Mouse (Mus musculus): ENCODE measurements around the gene Hpcal1. TPM values are rescaled to one million over a fixed set of nuclear protein-coding genes. Genes with fewer than 3 reads are reported as not detected.

The Hpcal1 gene
- polyA plus RNA-seq, 1 experiment from 2014 or later: 64.1 TPM

DNA sequence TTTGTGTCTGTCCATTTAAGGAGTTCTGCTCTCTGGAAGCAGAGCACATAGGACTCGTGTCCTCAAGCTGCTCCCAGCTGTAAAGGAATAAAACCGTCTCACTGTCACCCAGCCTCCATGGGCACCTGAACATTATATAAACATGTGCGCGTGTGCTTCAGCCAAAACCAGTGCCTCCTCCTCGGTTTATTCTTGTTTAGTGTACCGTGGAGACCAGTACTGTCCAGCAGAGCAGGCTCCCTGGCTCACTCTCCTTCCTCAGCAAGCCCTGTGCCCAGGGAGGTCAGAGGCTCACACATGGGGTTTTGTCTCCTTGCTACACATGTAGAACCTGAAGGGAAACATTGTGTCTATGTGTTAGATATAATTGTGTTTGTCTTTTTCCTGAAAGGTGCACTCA, 27.5 kb downstream of the Hpcal1 start:
- no peak for ATAC-seq (ENCODE audit: insufficient read depth, low FRiP score)
- H3K4me2 ChIP-seq (ENCODE audit: low read depth, low read length): no peak overlapping the region
- WGBS: 65% methylated on average over 6 of the region's 6 CpGs

DNA sequence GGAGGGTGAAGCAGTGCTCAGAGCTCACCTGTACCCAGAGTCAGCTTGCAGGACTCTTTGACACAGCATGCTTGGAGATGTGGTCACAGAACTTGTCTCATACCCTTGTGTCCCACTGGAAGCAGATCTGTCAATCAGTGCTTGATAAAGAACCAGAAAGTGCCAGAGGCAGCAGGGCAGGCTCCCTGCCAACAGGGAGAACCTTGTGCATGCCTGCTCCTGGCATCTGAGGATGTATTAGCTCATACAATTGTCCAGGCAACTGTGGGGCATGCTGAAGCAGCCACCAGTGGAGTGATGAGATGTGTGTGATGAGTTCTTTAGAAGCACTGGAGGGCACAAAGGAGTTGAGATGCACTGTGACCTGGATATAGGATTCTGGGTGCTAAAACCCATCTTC, 30.4 kb downstream of the Hpcal1 start:
- Histone ChIP-seq H3K9me3 (replicated peaks; ENCODE audit: control insufficient read depth, low read length) (no peaks in the 10 kb centered on the region), H3K4me2 (ENCODE audit: low read depth, low read length) (no peak overlapping the region), H3K27me3 (ENCODE audit: control insufficient read depth, insufficient read depth, low read length) (no peaks in the 10 kb centered on the region), H3K4me1 (ENCODE audit: control insufficient read depth, insufficient read depth, low read length) (peaks cover 24% of the 10 kb centered on the region), H3K4me3 (replicated peaks; ENCODE audit: low read length) (no peak overlapping the region), H3K27ac (ENCODE audit: low read length) (no peak overlapping the region), H3K9ac (ENCODE audit: low read length) (no peak overlapping the region), H3K36me3 (ENCODE audit: control insufficient read depth, insufficient read depth, low read length) (no peaks in the 10 kb centered on the region)
- no peak for ATAC-seq (ENCODE audit: insufficient read depth, low FRiP score)

More for the DNA sequence above, 27.5 kb downstream of the Hpcal1 start:
- Histone ChIP-seq H3K27me3 (ENCODE audit: control insufficient read depth, insufficient read depth, low read length) (no peaks in the 10 kb centered on the region), H3K27ac (ENCODE audit: low read length) (no peak overlapping the region), H3K4me1 (ENCODE audit: control insufficient read depth, insufficient read depth, low read length) (0 out of 2 replicates have a peak, but pooled peaks cover 4% of the 10 kb centered on the region), H3K4me3 (replicated peaks; ENCODE audit: low read length) (no peak overlapping the region), H3K9me3 (replicated peaks; ENCODE audit: control insufficient read depth, low read length) (no peaks in the 10 kb centered on the region), H3K9ac (ENCODE audit: low read length) (no peak overlapping the region), H3K36me3 (ENCODE audit: control insufficient read depth, insufficient read depth, low read length) (no peaks in the 10 kb centered on the region)

DNA sequence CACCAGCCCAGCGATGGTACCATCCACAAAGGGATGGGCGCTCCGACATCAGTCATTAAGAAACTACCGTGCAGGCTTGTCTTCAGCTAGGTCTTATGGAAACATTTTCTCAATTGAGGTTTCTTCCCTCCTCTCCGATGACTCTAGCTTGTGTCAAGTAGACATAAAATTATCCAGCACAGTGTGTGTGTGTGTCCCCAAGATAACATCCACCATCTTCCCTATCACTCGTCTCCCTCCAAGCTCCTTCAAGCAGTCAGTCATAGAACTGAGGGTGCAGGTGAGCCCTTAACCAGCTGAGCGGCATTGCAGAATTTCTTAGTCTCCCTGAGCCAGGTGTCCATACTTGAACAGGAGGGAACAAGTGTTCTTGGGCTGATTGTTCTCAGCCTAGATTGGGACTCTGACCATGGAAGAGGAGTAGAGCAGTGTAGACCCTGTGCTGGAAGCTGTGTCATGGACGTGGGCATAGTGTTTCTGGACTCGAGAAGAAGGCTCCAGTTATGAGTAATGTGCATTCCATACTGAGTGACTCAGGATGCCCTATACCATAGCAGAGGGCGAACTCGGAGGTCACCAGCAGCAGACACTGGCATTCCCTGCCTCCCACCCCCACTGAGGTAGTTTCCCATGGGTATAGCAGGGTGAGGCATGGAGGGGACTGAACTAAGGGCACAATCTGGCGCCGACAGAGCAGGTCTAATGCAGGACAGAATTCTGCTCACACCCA, 32.0 kb downstream of the Hpcal1 start:
- Histone ChIP-seq H3K4me2 (ENCODE audit: low read depth, low read length) (no peak overlapping the region), H3K27me3 (ENCODE audit: control insufficient read depth, insufficient read depth, low read length) (no peaks in the 10 kb centered on the region), H3K4me1 (ENCODE audit: control insufficient read depth, insufficient read depth, low read length) (peaks cover 37% of the 10 kb centered on the region), H3K9me3 (replicated peaks; ENCODE audit: control insufficient read depth, low read length) (no peaks in the 10 kb centered on the region), H3K9ac (ENCODE audit: low read length) (no peak overlapping the region), H3K27ac (ENCODE audit: low read length) (no peak overlapping the region), H3K36me3 (ENCODE audit: control insufficient read depth, insufficient read depth, low read length) (no peaks in the 10 kb centered on the region), H3K4me3 (replicated peaks; ENCODE audit: low read length) (no peak overlapping the region)
- no peak for ATAC-seq (ENCODE audit: insufficient read depth, low FRiP score)
- WGBS: 87% methylated on average over 13 of the region's 13 CpGs

DNA sequence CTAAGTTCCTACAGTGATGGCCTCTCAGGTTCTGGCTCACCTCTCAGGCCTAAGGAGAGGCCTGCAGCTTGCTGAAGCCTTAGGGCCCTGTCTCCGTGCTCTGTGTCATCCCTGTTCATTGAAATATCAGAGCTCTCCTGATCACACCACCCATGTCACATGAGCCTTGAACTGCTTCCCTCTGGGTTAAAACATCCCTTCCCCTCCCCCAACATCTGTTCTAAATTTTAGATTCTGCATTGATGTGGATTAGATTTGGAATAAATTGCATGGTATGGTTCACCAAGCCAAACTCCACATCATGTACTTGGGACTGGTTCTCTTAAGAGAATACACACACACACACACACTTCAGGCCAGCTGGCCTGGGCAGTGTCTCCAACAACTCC, 32.5 kb downstream of the Hpcal1 start:
- Histone ChIP-seq H3K27ac (ENCODE audit: low read length) (0 out of 2 replicates have a peak overlapping the region, but pooled peaks have one; percentile 15), H3K4me1 (ENCODE audit: control insufficient read depth, insufficient read depth, low read length) (peaks cover 40% of the 10 kb centered on the region), H3K9ac (ENCODE audit: low read length) (no peak overlapping the region), H3K9me3 (replicated peaks; ENCODE audit: control insufficient read depth, low read length) (no peaks in the 10 kb centered on the region), H3K36me3 (ENCODE audit: control insufficient read depth, insufficient read depth, low read length) (no peaks in the 10 kb centered on the region), H3K27me3 (ENCODE audit: control insufficient read depth, insufficient read depth, low read length) (no peaks in the 10 kb centered on the region), H3K4me3 (replicated peaks; ENCODE audit: low read length) (no peak overlapping the region), H3K4me2 (ENCODE audit: low read depth, low read length) (no peak overlapping the region)
- no peak for ATAC-seq (ENCODE audit: insufficient read depth, low FRiP score)
- 75% methylated on average over 1 of the region's 1 CpGs for WGBS

DNA sequence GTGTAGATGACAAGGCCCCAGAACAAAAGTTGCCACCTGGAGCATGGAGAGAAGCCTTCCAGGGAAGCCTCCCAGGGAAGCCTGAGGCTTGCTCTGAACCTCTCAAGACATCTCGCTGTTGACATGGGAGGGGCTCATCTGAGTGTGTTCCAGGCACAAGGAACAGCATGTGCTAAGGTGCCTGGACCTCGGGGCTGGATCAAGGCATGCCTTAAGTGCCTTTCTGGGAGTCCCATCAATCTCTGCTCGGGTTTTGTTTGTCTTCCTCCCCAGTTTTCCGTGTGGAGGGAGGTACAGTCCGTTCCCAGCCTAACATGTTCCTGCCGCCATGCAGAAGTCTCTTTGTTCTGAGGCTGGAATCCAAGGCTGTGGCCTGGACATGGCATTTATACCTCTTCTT, 33.3 kb downstream of the Hpcal1 start:
- H3K9me3 ChIP-seq (replicated peaks; ENCODE audit: control insufficient read depth, low read length): no peaks in the 10 kb centered on the region
- H3K27me3 ChIP-seq (ENCODE audit: control insufficient read depth, insufficient read depth, low read length): no peaks in the 10 kb centered on the region
- WGBS: 21% methylated on average over 6 of the region's 6 CpGs
- no peaks in the 10 kb centered on the region for H3K36me3 ChIP-seq (ENCODE audit: control insufficient read depth, insufficient read depth, low read length)
- H3K4me2 ChIP-seq (ENCODE audit: low read depth, low read length): no peak overlapping the region
- H3K27ac ChIP-seq (ENCODE audit: low read length): peak overlapping the region; percentile 83
- ATAC-seq (ENCODE audit: insufficient read depth, low FRiP score): 0 out of 2 replicates have a peak, but pooled peaks have one; percentile 4
- H3K4me1 ChIP-seq (ENCODE audit: control insufficient read depth, insufficient read depth, low read length): peaks cover 44% of the 10 kb centered on the region
- no peak overlapping the region for H3K4me3 ChIP-seq (replicated peaks; ENCODE audit: low read length)
- 0 out of 2 replicates have a peak overlapping the region, but pooled peaks have one; percentile 25 for H3K9ac ChIP-seq (ENCODE audit: low read length)

DNA sequence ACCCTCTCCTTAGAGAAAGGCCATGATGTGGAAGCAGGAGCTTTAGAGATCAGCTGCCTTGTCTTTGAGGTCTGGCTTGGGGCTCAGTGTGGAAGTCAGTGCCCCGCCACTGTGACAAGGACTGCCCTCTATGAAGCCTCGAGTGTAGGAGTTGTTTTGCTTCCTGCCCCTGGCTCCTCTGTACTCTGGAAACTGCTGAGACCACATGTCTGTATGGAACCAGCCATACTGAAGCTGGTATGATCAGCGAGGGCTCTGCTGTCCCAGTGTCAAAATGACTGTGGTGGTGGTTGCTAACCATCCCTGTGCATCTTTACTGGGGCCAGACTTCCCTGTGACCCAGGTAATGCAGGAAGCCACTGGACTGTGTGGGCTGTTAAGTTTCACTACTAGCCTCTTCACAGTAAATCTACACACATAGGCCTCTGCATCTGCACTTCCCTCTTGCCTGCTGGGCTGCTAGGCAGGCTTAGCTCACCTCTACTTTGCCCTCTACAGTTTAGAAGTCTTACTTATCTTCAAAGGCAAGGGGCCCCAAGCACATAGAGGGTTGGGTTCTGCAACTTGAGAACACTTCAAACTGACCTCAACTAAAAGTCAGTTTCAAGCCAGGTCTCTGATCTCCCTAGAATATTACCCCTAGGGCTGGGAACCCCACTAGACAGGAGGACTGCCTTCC, 33.9 kb downstream of the Hpcal1 start:
- peak; percentile 54; the same call in 1 of the 2 replicates for ATAC-seq (ENCODE audit: insufficient read depth, low FRiP score)
- peak overlapping the region; percentile 83 for H3K27ac ChIP-seq (ENCODE audit: low read length)
- H3K36me3 ChIP-seq (ENCODE audit: control insufficient read depth, insufficient read depth, low read length): no peaks in the 10 kb centered on the region
- no peaks in the 10 kb centered on the region for H3K9me3 ChIP-seq (replicated peaks; ENCODE audit: control insufficient read depth, low read length)
- H3K27me3 ChIP-seq (ENCODE audit: control insufficient read depth, insufficient read depth, low read length): no peaks in the 10 kb centered on the region
- H3K4me1 ChIP-seq (ENCODE audit: control insufficient read depth, insufficient read depth, low read length): peaks cover 44% of the 10 kb centered on the region
- no peak overlapping the region for H3K4me3 ChIP-seq (replicated peaks; ENCODE audit: low read length)
- WGBS: 48% methylated on average over 3 of the region's 3 CpGs
- peak overlapping the region; percentile 25; the same call in 1 of the 2 replicates for H3K9ac ChIP-seq (ENCODE audit: low read length)
- no peak overlapping the region for H3K4me2 ChIP-seq (ENCODE audit: low read depth, low read length)

DNA sequence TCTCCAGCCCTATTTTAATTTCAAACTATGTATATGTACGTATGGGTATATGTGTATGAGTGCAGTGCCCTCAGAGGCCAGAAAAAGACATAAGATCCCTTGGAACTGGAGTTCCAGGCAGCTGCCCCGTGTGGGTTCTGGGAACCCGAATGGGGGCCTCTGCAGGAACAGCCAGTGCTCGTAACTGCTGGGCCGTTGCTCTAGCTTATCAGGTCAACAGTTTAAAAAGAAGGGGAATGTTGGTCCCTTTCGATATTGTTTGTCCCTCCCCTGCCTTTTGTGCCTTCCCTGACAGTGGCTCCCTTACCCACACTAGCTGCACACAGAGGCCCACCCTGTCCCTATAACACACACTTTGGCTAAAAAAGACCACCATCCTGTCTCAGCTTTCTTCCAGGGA, 34.9 kb downstream of the Hpcal1 start:
- H3K4me2 ChIP-seq (ENCODE audit: low read depth, low read length): no peak overlapping the region
- peaks cover 47% of the 10 kb centered on the region for H3K4me1 ChIP-seq (ENCODE audit: control insufficient read depth, insufficient read depth, low read length)
- H3K27ac ChIP-seq (ENCODE audit: low read length): peak overlapping the region; percentile 83
- WGBS: 50% methylated on average over 6 of the region's 6 CpGs
- no peak overlapping the region for H3K4me3 ChIP-seq (replicated peaks; ENCODE audit: low read length)
- H3K9ac ChIP-seq (ENCODE audit: low read length): peak overlapping the region; percentile 48
- no peaks in the 10 kb centered on the region for H3K36me3 ChIP-seq (ENCODE audit: control insufficient read depth, insufficient read depth, low read length)
- no peak for ATAC-seq (ENCODE audit: insufficient read depth, low FRiP score)
- H3K9me3 ChIP-seq (replicated peaks; ENCODE audit: control insufficient read depth, low read length): no peaks in the 10 kb centered on the region
- no peaks in the 10 kb centered on the region for H3K27me3 ChIP-seq (ENCODE audit: control insufficient read depth, insufficient read depth, low read length)

DNA sequence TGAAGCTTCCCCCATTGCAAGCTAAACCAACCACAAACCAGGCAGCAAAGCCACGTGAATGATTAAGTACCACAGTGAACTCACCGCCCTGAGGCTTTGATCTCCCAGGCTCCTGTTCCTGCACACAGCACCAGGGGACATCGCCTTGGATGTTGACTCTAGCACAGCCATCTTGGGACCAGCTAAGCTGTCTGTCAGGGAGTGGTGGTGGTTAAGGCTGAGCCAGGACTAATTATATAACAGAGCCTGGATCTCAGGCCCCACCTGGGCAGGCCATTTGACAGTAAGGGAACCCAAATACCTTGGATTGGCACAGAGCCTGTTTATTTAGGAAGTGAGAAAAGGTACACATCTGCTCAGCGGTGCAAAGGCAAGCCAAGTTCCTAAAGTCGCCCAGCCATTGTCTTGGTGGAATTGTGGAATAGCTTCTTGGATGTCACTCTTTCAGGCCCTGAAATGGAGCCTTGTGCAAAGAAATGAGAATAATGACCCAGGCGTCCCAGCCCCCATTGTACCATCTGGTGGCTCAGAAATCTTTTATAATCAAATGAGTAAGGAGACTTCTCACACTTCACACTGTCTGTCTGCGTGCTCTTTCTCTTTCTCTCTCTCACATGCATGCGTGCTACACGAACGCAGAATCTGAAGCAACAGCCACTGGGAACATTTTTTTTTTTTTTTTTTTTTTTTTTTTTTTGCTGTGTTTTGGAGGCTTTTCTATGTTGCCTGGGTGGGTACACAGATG, 36.1 kb downstream of the Hpcal1 start:
- Histone ChIP-seq H3K4me2 (ENCODE audit: low read depth, low read length) (no peak overlapping the region), H3K4me3 (replicated peaks; ENCODE audit: low read length) (no peak overlapping the region), H3K27ac (ENCODE audit: low read length) (peak overlapping the region; percentile 83), H3K27me3 (ENCODE audit: control insufficient read depth, insufficient read depth, low read length) (no peaks in the 10 kb centered on the region), H3K9ac (ENCODE audit: low read length) (no peak overlapping the region), H3K4me1 (ENCODE audit: control insufficient read depth, insufficient read depth, low read length) (peaks cover 54% of the 10 kb centered on the region), H3K36me3 (ENCODE audit: control insufficient read depth, insufficient read depth, low read length) (no peaks in the 10 kb centered on the region), H3K9me3 (replicated peaks; ENCODE audit: control insufficient read depth, low read length) (no peaks in the 10 kb centered on the region)
- ATAC-seq (ENCODE audit: insufficient read depth, low FRiP score): peak; percentile 17; the same call in 1 of the 2 replicates
- WGBS: 56% methylated on average over 10 of the region's 10 CpGs
